Mouse (Mus musculus) embryonic fibroblast, embryonic 13.5 days (primary cell): ENCODE data around the gene Pip4k2a.

Experiments
- CTCF ChIP-seq: IDR thresholded peaks from 2 replicates; pipeline ENCODE4 v1.5.1; 2011; ENCODE audit warnings: mild to moderate bottlenecking, control low read depth, low read length, moderate library complexity, borderline replicate concordance; ENCODE audit not compliant: insufficient read depth
- POLR2A ChIP-seq: IDR thresholded peaks from 2 replicates; pipeline ENCODE4 v1.6.1; 2011; ENCODE audit warnings: low read depth, mild to moderate bottlenecking, control low read depth, low read length, moderate library complexity

DNA sequence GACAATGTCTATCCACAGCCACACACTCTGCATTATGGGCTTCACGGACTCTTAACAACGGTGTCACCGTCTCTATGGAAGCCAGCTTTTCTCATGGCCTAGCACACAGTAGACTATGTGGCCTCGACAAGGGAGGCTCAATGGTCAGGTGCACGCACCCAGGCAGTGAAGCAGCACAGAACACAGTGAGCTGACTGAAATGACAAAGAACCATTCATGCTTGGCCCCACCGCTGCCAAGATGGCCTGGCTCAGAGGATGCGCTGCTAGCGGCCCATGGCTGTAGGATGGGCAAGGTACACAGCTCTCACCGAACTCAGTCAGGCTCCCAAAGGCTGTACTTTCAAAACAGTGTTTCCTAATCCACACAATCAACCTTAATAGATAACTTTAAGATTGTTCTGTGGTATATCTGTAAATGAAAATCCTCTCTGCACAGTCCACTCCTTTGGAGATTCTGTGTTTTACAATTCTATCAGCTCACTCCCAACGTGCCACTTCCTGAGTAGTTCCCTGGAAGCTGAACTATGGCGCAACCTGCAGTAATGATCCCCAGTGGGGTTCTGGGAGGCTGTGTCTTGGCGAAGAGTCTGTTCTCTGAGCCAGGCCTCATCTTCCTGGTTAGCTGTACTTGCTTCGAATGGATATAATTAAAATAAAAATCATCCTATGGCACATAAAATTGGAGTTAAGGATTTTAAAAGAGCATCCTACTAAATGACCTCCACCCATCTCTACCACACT, 67.4 kb downstream of the Pip4k2a start:
- TF ChIP-seq POLR2A = no peak
- no peak for TF ChIP-seq CTCF
